Mouse (Mus musculus) adrenal gland (tissue): ENCODE results near the gene Gm43518.

Experiments
- intact Hi-C: fragments of 180-260 bp; cut with DNase I; formaldehyde crosslinking; loops from one replicate; pipeline ENCODE4 v1.15.1; 2025

Gm43518 gene

GRCm38 (mm10) chr5:123933556-123933955, 6.3 kb downstream of the Gm43518 start:
- intact Hi-C loops = no loop called here

DNA sequence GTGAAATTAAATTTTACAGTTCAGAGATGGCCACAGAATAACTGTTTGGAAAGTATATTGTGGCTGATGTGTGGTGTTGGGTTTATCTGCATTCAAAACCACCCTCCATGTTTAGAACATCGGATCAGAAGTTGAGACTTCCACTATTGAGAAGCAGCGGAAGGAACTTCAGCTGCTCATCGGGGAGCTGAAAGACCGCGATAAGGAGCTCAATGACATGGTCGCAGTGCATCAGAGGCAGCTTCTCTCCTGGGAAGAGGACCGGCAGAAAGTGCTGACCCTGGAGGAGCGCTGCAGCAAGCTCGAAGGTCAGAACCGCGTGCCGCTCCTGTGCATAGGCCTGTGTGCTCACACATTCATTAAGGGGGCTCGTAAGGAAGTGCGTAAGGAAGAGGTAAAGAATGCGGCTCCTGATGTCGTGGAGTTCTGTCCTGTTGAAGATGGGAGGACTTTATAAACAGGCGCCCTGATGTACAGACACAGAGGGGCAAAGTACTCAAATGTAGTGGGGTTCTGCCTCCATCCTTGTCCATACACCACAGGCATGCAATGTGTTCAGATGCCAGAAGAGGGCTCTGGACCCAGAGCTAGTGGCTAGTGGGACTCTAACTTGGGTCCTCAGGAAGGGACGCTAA, 6.9 kb downstream of the Gm43518 start:
- intact Hi-C loops = no loop called here

- intact Hi-C loops = no loop called here
Measured at GRCm38 (mm10) chr5:123935931-123936330, 8.7 kb downstream of the Gm43518 start.

DNA sequence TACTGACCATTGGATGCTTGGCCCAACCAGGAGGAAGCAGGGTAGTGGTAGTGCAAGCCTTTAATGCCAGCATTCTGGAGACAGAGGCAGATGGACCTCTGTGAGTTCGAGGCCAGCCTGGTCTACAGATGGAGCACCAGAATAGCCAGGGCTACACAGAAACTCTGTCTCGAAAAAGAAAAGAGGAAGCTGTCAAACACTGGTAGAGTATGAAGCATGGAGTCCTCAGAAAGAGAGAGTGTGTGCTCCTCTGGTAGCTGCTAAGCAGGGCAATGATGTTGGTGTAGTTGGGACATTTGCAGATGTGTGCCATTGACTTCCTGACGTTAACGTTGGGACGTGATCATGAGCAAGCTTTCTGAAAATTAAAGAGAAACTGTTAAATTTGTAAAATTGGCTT, 11.3 kb downstream of the Gm43518 start:
- intact Hi-C loops = no loop called here

GRCm38 (mm10) chr5:123946546-123946945, 19.3 kb downstream of the Gm43518 start:
- intact Hi-C loops = loop anchor here (2.0 to 5.0 kb wide), 2 partner anchors 46 to 136 kb away; no protein-coding TSS in a partner anchor

GRCm38 (mm10) chr5:123947041-123947761, 20.0 kb downstream of the Gm43518 start:
- intact Hi-C loops = loop anchor here (2.0 to 5.0 kb wide), 2 partner anchors 46 to 135 kb away; no protein-coding TSS in a partner anchor

DNA sequence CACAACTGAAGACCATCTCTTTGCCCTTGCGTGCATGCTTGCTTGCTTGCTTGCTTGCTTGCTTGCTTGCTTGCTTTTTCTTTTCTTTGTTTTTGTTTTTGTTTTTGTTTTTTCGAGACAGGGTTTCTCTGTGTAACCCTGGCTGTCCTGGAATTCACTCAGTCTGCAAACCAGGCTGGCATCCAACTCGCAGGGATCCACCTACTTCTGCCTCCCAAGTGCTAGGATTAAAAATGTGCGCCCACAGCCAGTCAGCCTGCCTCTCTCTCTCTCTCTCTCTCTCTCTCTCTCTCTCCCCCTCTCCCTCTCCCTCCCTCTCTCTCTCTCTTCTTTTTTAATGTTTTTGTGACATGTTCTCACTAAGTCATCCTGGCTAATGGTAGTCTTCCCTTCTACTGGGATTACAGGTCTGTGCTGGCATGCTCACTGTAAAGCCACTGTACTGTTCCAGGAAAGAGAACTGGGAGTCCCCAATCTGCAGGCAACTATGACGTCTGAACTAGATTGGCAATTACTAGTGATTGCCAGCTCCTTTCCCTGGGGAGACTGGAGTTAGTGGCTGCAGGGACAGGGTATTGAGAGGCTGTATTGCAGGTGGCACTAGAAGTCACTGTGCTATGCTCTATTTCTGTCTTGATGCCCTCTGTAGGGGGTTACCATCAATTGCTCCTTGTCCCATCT, 25.3 kb downstream of the Gm43518 start:
- intact Hi-C loops = no loop called here

- intact Hi-C loops = no loop called here
Measured at GRCm38 (mm10) chr5:123957213-123957612, 30.0 kb downstream of the Gm43518 start.

- intact Hi-C loops = no loop called here
Measured at GRCm38 (mm10) chr5:123959018-123959417, 31.8 kb downstream of the Gm43518 start.

DNA sequence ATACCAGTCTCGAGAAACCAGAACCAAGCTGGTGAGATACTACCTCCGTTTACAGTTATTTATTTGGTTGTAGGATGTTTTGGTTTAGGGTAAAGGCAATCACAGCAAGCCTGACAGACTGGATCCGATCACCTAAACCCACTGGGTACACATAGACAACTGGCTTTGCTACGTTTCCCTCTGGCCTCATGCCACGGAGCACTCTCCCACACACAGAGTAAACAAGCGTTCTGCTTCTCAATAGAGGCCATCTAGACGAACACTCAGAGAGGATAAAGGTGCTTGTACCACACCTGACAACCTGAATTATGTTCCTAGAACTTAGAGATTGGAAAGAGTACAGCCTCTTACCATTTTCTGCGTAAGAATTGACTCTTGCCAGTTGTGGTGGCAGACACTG, 32.9 kb downstream of the Gm43518 start:
- intact Hi-C loops = no loop called here

GRCm38 (mm10) chr5:123961046-123961445, 33.8 kb downstream of the Gm43518 start:
- intact Hi-C loops = no loop called here

GRCm38 (mm10) chr5:123964208-123964607, 37.0 kb downstream of the Gm43518 start:
- intact Hi-C loops = no loop called here

- intact Hi-C loops = no loop called here
Measured at GRCm38 (mm10) chr5:123966759-123967158, 39.5 kb downstream of the Gm43518 start.

DNA sequence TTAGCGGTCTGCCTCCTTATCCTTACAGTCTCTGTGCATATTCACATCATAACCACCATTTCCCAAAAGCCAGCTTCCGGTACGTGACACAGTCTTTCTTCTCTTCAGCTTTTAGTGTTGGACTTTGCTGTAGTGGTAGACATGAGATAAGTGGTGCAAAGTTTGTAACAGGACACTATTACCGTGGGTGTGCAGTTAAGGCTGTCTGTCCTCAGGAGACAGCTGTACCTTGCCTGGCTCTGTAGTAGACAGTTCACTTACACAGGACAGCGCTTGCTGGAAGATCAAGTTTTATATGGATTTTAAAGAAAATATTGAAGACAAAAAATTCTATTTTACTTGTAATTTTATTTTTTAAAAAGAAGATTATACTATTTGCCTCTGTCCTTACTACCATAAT, 41.2 kb downstream of the Gm43518 start:
- intact Hi-C loops = no loop called here

DNA sequence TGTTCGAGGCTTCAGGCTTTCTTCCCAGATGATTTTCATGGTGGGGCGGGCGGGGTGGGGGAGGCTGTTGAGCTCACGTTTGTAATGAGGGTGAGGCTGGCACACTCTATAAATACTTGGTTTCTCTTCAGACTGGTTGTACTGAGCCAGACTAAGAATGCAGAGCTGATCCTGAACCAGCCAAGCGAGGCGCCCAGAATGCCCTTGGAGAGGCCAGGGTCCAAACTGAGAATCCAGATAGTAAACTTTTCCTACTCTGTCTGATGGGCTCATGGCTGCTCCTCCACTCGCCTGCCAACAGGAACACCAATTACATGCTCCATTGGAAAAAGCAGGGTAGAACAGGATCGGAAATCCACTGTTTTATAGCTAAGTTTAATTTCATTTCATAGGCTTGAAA, 42.0 kb downstream of the Gm43518 start:
- intact Hi-C loops = no loop called here

DNA sequence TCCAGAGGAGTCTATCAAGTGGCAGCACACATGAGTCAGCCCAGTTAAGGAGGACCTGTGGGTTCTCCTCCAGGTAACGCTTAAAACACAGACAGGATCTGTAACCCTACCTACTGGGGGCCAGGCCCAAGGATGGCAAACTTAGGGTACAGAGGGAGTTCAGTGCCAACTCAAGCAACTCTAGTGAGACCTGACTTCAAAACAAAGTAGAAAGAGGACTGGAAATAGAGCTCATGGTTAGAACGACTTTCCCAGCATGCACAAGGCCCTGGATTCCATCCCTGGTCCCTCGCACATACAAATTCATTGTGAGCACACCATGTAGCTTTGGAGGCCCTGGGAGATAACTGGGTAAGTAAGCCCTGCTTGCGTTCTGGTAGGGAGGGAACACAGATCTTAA, 43.4 kb downstream of the Gm43518 start:
- intact Hi-C loops = no loop called here

DNA sequence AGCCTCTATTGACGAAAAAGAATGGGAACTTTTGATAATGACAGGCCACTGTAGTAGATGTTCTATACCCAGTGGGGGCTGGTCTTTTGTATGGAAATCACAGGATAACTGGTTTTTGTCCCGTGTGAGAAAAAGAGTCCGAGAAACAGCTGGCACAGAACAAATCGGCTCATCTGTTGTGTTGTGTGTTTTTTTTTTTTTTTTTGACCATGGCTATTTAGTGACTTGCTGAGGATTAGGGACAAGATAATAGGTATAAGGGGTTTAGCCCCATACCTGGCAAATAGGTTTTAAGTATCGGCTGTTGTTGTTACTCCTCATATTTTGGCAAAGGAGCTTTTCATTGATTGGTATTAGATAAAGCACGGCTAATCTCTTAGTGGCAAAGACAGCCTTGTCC, 45.2 kb downstream of the Gm43518 start:
- intact Hi-C loops = no loop called here

DNA sequence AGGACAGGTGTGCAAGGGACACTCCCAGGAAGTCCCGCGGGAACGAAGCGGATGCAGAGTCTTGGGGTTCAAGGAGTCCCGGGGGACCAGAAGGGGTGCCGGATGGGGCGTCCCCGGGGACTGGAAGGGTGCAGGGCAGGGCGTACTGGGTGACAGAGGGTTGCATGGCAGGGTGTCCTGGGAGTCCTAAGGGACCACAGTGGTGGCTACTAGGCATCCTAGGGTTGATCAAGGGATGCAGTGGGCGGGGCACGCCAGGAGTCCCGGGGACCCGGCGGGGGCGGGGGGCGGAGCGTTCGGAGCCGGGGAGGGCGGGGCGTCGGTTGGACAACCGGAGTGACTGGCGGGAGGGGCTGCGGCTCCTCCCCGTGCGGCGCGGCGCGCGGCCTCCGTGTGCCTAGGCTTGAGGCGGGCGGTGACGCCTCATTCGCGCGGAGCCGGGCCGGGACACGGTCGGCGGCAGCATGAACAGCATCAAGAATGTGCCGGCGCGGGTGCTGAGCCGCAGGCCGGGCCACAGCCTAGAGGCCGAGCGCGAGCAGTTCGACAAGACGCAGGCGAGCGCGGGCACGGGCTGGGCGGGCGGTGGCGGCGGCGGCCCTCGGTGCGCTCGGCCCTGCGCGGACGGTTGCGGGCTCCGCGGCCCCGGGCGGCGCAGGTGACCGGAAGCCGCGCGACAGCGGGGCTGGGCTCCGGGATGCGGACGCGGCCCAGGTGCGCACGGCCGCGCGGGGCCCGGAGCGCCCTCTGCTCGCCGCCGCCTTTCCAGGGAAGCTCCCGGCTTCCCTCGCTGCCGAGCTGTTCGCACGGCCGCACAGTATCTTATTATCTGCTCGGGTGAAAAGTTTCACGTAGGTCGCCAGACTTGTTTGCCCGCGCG, 46.3 kb downstream of the Gm43518 start, which contains the start of gene Hip1r:
Hip1r (plus strand) TSS at position 330 of the 880 bp plus-strand sequence.
- intact Hi-C loops = no loop called here

- intact Hi-C loops = no loop called here
Measured at GRCm38 (mm10) chr5:123974179-123974485, 46.9 kb downstream of the Gm43518 start.

DNA sequence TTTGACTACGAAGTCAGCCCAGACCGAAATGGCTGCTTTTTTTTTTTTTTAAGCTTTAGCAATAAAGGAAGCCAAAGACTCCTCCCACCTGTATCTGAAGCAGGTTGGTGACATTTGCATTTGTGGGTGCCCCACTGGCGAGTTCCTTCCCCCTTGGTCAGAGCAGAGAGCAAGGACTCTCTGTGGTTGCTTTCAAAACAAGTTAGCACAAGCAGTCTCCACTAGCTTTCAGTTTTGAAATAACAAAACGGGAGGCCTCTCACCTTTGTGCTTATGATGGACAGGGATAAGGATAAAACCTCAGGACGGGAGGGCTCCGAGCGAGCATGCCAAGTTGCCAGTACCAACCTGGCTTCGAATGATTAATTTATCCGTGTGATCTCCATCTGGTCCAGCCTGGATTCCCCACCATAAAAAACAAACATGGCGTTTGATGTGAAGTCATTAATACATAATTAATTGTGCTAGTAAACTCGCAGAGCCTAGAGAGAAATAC, 47.4 kb downstream of the Gm43518 start:
- intact Hi-C loops = no loop called here

GRCm38 (mm10) chr5:123975668-123976180, 48.5 kb downstream of the Gm43518 start:
- intact Hi-C loops = no loop called here
